Mouse (Mus musculus) testis, postnatal 10 days (tissue): ENCODE results near the gene Bmp7.

Source experiments
- DNase-seq: peaks from one replicate; pipeline ENCODE4 v3.0.0; 2021; ENCODE audit warnings: low spot score

The Bmp7 gene

GRCm38 (mm10) chr2:172940799-172941163, 660 bp upstream of the Bmp7 start:
- peak; percentile 61 for DNase-seq

- no peak for DNase-seq
These were observed 500 bp downstream of the Bmp7 start for GRCm38 (mm10) chr2:172939639-172940002.

DNA sequence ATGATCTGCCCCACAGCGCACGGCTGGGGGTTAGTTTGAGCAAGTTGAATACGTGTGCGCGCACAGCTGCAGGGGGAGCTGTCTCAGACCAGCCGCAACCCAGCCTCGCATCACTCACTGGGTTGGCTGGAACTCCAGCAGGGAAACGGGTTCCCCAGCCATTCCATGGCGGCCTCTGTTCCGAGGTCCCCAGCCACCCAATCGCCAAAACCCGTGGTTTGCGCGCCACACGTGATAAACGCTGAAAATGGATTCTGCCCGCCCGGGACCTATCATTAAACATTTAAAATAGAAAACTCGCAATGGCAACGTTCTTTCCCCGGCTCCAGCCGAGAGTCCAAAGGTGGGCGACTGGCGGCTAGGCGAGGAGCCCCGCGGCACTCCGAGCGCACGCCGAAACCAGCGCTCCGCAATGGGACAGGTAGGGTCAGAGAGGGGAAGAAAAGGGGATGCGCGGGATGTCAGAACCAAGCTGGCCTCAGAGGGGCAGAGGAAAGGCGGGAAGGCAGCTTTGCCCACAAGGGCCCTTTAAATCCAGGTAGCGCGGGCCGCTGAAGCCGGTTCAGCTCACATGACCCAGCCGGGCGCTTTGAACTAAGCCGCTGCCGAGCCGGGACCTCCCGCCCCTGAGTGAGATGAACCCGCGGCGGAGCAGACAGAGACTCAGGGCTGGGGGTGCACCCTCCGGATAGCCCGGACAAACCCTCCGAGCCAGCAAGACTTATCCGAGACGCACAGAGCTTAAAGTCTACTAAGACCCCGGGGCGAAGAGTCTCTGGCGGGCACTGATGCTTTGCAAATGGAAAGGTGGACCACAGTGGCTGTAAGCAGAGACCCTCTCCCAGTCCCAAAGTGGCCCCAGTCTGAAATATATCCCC, 1.1 kb downstream of the Bmp7 start:
- peak; percentile 52 for DNase-seq

DNA sequence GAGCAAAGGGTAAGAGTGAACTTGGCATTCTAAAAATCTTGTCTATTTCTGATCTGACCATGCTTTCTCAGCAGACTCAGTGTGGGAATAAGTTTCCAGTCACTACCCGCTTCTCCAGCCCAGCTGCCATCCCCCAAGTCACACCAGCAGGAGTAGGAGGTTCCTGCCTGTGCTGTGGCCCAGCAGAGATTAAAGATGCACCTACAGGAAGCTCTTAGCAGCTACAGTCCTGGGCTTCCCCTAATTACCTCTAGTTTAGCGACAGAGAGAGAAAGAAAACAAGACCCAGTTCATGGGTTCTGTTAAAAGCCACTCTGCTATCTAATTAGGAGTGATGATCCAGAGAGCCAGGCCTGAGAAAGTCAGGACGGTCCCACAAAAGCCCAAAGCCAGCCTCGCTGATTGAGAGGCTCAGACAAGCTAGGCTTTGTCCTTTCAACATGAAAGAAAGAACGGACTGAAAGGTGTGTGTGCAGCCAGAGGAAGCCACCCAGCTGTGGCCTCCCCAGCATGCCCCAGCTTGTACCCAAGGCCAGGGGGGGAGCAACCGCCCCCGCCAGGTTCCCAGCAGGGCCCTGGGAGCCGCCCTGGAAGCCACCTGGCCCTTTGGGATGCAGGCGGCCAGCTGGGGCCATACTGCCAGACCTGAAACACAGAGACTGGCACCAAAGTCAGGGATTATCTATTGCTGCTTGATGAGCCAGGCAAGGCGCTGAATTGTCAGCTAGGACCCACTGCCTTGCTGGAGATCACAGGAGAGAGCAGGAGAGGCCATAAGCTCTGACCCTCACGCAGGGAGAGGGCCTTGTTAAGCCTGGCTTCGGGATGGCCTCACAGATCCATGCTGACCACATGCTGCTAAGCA, 2.6 kb downstream of the Bmp7 start:
- DNase-seq = no peak

- DNase-seq = no peak
These were observed 3.3 kb downstream of the Bmp7 start for GRCm38 (mm10) chr2:172936844-172937243.

DNA sequence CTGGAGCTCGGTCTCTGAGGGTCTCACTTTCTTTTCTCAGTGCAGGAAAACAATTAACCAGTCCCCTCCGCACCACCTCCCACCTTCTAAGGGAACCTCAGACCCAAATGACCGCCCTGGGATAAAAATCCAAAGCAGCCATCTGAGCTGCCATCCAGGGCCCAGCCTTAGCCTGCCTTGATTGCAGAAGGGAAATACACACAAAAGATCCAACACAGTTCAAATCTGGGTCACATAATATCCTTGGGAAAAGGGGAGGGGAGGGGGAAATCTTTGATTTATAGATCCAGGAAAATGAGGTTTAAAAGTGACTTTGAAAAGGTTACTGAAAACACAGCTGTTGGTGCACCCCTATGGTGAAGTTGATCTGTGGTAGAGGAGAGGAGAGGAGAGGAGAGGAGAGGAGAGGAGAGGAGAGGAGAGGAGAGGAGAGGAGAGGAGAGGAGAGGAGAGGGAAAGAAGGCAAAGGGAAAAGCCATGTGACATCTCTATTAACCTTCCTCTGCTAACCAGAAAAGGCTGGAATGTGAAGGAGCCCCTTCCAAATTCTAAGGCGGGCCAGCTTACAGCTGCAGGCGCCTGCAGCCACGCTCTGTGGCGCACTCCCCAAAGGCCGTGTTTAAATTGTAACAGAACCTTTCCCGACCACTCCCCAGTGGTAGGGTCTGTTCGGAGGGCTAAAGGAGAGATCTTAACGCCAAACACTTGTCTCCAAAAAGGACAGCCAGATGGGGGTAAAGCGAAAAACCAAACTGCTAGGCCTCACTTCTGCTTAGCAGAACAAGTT, 4.2 kb downstream of the Bmp7 start:
- DNase-seq = no peak

DNA sequence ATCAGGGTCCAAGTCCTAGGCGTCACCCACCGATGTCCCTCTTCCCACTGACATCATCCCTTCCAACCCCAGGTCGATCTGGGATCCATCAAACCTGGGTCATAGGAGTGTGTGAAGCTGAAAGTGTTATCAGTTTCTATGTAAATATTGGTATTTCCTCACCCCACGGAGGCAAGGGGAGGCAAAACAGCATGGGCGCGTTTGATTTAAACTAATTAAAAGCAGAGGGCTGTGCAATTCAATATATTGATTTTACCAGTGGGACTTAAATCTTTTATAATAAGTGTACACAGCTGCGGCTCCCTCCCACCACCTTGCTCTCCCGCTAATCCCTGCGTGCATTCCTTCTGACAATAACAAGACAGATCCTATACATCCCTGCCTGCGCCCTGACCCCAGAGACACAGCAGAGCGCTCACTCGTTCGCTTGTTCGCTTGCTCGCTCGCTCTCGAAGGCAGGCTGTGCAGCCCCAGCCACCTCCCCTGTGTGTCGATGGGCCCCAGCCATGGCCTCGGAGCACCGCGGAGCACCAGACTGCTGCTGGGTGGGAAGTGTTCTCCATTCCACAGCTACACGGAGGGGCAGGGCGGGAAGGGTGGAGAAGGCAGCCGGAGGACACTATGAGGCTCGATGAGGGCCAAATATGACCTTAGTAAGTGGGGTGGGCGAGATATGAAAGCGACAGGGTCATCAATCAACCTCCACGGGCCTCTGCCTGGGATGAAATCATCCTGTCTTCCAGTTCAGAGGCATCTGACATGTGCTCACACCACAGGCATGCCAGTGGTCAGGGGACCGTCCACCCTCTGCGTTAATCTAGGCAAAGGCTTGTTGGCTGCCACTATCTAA, 5.0 kb downstream of the Bmp7 start:
- no peak for DNase-seq

DNA sequence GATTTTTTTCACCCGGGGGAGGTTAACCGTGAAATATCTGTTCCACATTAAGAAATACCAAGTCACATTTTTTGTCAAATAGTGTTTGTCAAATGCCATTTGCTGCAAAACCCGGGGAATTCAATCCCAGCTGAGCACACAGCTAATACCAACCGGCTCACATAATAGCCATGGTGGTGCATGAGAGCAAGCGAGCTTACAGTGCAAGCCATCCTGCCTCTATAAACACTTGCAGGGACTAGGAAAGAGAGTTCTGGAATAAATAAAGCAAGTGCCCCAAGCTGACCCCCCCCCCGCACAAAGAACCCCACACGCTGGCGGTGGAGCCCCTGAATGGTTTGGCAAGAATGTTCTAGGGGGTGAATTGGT, 5.7 kb downstream of the Bmp7 start:
- no peak for DNase-seq

DNA sequence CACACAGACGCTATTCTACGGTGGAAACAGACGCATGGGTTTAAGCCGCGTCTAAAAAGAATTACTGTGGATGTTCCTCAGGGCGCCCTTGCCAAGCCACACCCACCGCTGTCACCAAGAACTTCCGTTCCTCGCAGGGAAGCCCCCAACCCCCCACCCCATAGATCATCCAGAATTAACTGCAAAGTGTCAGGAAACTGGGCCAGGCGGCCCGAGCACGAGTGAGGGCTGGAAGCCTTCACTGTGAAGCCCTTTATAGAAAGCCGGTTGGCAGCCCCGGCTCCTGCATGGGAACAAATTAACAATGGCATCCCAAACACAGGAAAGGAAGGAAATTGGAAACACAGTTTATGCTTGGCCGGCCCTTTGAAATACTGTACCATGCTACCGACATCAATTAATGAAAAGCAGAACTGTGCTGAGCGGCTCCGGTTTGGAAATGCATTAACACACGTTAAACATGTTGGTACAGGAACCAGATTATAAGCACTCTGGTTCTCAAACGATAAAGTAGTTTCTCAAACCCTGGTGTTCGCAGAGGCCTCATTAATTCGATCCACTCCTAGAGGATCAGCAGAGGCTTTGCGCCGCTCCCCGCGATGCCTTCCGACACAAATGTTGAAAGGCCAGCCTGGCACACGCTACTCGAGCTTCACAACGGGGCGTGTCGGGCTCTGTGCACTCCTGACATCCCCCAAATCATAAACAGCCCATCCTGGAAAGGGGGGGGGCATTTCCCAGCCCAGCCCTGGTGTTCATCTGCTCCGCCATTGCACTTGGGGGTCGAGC, 6.3 kb downstream of the Bmp7 start:
- DNase-seq = no peak

DNA sequence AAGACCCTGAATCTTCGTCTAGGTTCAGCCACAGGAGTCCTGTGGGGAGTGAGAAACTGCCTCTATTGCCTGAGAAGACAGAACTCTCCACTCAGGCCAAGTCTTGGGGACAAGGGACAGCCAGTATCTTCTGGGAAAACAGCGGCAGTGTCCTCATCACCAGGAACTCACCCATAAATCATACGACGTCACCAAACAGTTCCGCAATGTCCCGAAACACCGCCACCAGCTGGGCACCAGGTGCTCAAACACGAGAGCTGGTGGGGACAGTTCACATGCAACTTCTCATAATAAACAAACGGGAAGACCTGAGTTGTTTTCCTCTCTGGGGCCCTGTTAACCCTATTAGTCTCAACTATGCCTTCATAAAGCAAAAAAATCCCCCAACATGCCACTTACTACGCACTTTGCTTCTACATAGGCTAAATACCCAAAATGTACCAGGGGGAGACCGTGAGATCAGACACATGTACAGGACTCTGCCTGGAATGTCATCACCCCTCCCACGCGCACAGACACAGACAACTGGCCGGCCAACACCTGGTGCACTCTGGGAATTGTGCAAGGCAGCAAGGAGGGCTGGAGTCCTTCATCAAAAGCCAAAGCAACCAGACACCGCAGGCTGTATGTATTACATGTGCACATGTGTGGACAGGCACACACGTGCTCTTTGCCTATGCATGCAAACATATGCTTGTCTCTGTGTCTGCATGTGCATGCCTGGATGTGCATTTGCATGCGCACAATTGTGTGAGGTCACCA, 8.8 kb downstream of the Bmp7 start:
- no peak for DNase-seq

DNA sequence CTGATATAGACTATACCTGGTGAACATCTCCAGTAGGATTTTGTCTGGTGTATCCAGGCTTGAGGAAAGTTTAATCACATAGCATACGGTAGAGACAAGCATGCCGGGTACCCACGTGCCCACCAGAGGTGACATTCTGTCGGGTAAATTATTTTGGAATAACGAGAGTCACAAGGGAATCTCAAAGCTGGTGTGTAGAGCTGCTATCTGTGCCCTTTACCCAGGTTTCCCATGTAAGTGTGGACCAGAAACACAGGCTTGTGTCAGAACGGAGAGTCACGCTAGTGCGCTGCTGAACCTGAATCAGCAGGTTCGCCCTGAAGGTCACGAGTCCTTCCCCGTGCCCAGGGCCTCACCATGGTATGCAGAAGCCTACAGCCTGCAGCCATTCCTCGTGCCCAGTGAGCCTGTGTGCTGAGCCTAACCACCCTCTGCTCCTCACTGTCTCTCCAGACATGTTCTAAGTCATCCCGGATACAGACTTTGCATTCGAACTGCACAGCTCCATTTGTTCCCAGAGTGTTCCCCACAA, 10.2 kb downstream of the Bmp7 start:
- DNase-seq = no peak

GRCm38 (mm10) chr2:172927643-172928042, 12.5 kb downstream of the Bmp7 start:
- DNase-seq = no peak

- DNase-seq = no peak
These were observed 13.8 kb downstream of the Bmp7 start for GRCm38 (mm10) chr2:172926311-172926710.

- DNase-seq = no peak
These were observed 15.2 kb downstream of the Bmp7 start for GRCm38 (mm10) chr2:172924961-172925360.

GRCm38 (mm10) chr2:172923198-172923597, 16.9 kb downstream of the Bmp7 start:
- DNase-seq = peak; percentile 73

- DNase-seq = no peak
These were observed 17.5 kb downstream of the Bmp7 start for GRCm38 (mm10) chr2:172922597-172922996.

GRCm38 (mm10) chr2:172914018-172914417, 26.1 kb downstream of the Bmp7 start:
- DNase-seq = no peak

DNA sequence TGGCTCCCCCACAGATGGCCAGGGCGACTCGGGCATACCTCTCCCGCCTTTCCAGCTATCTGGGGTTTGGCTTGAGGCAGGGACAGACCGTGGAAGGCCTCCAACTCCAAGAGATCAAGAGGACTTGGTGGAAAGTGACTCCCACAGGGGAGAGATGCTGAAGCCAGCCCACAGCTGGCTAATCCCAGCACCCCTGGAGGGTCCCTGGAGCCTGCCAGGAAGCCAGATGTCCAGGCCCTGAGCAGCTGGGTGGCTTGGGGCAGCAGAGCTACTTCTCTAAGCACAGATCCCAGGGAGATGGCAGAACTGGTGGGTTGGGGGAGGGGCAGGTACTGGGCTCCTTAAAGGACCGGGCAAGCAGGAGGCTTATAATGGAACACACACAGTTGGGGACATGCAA, 28.4 kb downstream of the Bmp7 start:
- DNase-seq = peak; percentile 58

GRCm38 (mm10) chr2:172911157-172911556, 29.0 kb downstream of the Bmp7 start:
- no peak for DNase-seq

GRCm38 (mm10) chr2:172909463-172909862, 30.7 kb downstream of the Bmp7 start:
- DNase-seq = no peak
